Mouse (Mus musculus): Measurements from ENCODE around the gene Mesp2.

Gene Mesp2

GRCm38 (mm10) chr7:79861794-79862193 lies 51.3 kb downstream of the Mesp2 start:
- no peak for DNase-seq (ENCODE audit: low spot score in 2 of 2)
